Mouse (Mus musculus): Measurements from ENCODE around the gene Treml2. TPM values are rescaled to one million over a fixed set of nuclear protein-coding genes. Genes with fewer than 3 reads are reported as not detected.

Gene Treml2
- polyA plus RNA-seq, 1 experiment from 2014 or later: 0.54 TPM

- WGBS: 3% methylated on average over 6 of the region's 6 CpGs
- peak; percentile 75 for DNase-seq (ENCODE audit: low spot score)
- ATAC-seq: peak; percentile 49; the same call in 1 of the 2 replicates
Observed at GRCm38 (mm10) chr17:48336857-48337256, 37.6 kb downstream of the Treml2 start.

GRCm38 (mm10) chr17:48340267-48340666 is 41.0 kb downstream of the Treml2 start:
- Histone ChIP-seq H3K36me3 (ENCODE audit: insufficient read depth, low read length) (no peaks in the 10 kb centered on the region), H3K9me3 (ENCODE audit: low read length) (no peaks in the 10 kb centered on the region), H3K4me2 (replicated peaks; ENCODE audit: low read depth, low read length) (no peak overlapping the region), H3K27ac (ENCODE audit: low read length) (no peak overlapping the region), H3K4me3 (ENCODE audit: low read depth, low read length) (no peak overlapping the region), H3K27me3 (replicated peaks; ENCODE audit: insufficient read depth, low read length) (no peaks in the 10 kb centered on the region), H3K9ac (replicated peaks; ENCODE audit: low read depth) (no peak overlapping the region), H3K4me1 (ENCODE audit: insufficient read depth, low read depth, low read length) (no peaks in the 10 kb centered on the region)
- DNase-seq (ENCODE audit: low spot score) (no peak), ATAC-seq (no peak)
- 62% methylated on average over 1 of the region's 1 CpGs for WGBS
- TF ChIP-seq EP300 (IDR thresholded peaks at IDR 0.05) (no peak), CTCF (IDR thresholded peaks at IDR 0.05) (no peak)

More at GRCm38 (mm10) chr17:48336857-48337256, 37.6 kb downstream of the Treml2 start:
- Histone ChIP-seq H3K4me2 (replicated peaks; ENCODE audit: low read depth, low read length) (no peak overlapping the region), H3K9me3 (ENCODE audit: low read length) (no peaks in the 10 kb centered on the region), H3K4me3 (ENCODE audit: low read depth, low read length) (no peak overlapping the region), H3K4me1 (ENCODE audit: insufficient read depth, low read depth, low read length) (no peaks in the 10 kb centered on the region), H3K27ac (ENCODE audit: low read length) (no peak overlapping the region), H3K36me3 (ENCODE audit: insufficient read depth, low read length) (no peaks in the 10 kb centered on the region), H3K27me3 (replicated peaks; ENCODE audit: insufficient read depth, low read length) (no peaks in the 10 kb centered on the region), H3K9ac (replicated peaks; ENCODE audit: low read depth) (no peak overlapping the region)
- TF ChIP-seq EP300 (IDR thresholded peaks at IDR 0.05) (no peak), CTCF (IDR thresholded peaks at IDR 0.05) (peak; percentile 87)

GRCm38 (mm10) chr17:48341947-48342346 is 42.6 kb downstream of the Treml2 start:
- no peak for ATAC-seq
- H3K36me3 ChIP-seq (ENCODE audit: insufficient read depth, low read length): no peaks in the 10 kb centered on the region
- WGBS: 64% methylated on average over 3 of the region's 3 CpGs

GRCm38 (mm10) chr17:48343065-48343464 is 43.8 kb downstream of the Treml2 start:
- TF ChIP-seq CTCF (IDR thresholded peaks at IDR 0.05) (no peak), EP300 (IDR thresholded peaks at IDR 0.05) (no peak)
- no peak overlapping the region for H3K4me3 ChIP-seq (ENCODE audit: low read depth, low read length)
- 79% methylated on average over 2 of the region's 2 CpGs for WGBS
- no peaks in the 10 kb centered on the region for H3K9me3 ChIP-seq (ENCODE audit: low read length)
- no peak overlapping the region for H3K4me2 ChIP-seq (replicated peaks; ENCODE audit: low read depth, low read length)
- DNase-seq (ENCODE audit: low spot score) (no peak), ATAC-seq (no peak)
- H3K9ac ChIP-seq (replicated peaks; ENCODE audit: low read depth): no peak overlapping the region
- H3K27ac ChIP-seq (ENCODE audit: low read length): no peak overlapping the region
- no peaks in the 10 kb centered on the region for H3K27me3 ChIP-seq (replicated peaks; ENCODE audit: insufficient read depth, low read length)
- no peaks in the 10 kb centered on the region for H3K4me1 ChIP-seq (ENCODE audit: insufficient read depth, low read depth, low read length)
- no peaks in the 10 kb centered on the region for H3K36me3 ChIP-seq (ENCODE audit: insufficient read depth, low read length)

More at GRCm38 (mm10) chr17:48341947-48342346, 42.6 kb downstream of the Treml2 start:
- no peak for DNase-seq (ENCODE audit: low spot score)
- H3K27me3 ChIP-seq (replicated peaks; ENCODE audit: insufficient read depth, low read length): no peaks in the 10 kb centered on the region
- TF ChIP-seq EP300 (IDR thresholded peaks at IDR 0.05) (no peak), CTCF (IDR thresholded peaks at IDR 0.05) (no peak)
- H3K4me3 ChIP-seq (ENCODE audit: low read depth, low read length): no peak overlapping the region
- no peak overlapping the region for H3K9ac ChIP-seq (replicated peaks; ENCODE audit: low read depth)
- no peak overlapping the region for H3K4me2 ChIP-seq (replicated peaks; ENCODE audit: low read depth, low read length)
- H3K9me3 ChIP-seq (ENCODE audit: low read length): no peaks in the 10 kb centered on the region
- H3K27ac ChIP-seq (ENCODE audit: low read length): no peak overlapping the region
- no peaks in the 10 kb centered on the region for H3K4me1 ChIP-seq (ENCODE audit: insufficient read depth, low read depth, low read length)

GRCm38 (mm10) chr17:48345824-48346223 is 46.5 kb downstream of the Treml2 start:
- 81% methylated on average over 4 of the region's 4 CpGs for WGBS
- H3K27me3 ChIP-seq (replicated peaks; ENCODE audit: insufficient read depth, low read length): no peaks in the 10 kb centered on the region
- no peaks in the 10 kb centered on the region for H3K9me3 ChIP-seq (ENCODE audit: low read length)
- H3K4me1 ChIP-seq (ENCODE audit: insufficient read depth, low read depth, low read length): no peaks in the 10 kb centered on the region
- TF ChIP-seq EP300 (IDR thresholded peaks at IDR 0.05) (no peak), CTCF (IDR thresholded peaks at IDR 0.05) (no peak)
- H3K27ac ChIP-seq (ENCODE audit: low read length): no peak overlapping the region
- H3K36me3 ChIP-seq (ENCODE audit: insufficient read depth, low read length): no peaks in the 10 kb centered on the region
- no peak for DNase-seq (ENCODE audit: low spot score)
- H3K4me2 ChIP-seq (replicated peaks; ENCODE audit: low read depth, low read length): no peak overlapping the region
- ATAC-seq: no peak
- H3K4me3 ChIP-seq (ENCODE audit: low read depth, low read length): no peak overlapping the region
- no peak overlapping the region for H3K9ac ChIP-seq (replicated peaks; ENCODE audit: low read depth)

- no peak for TF ChIP-seq CTCF (IDR thresholded peaks at IDR 0.05)
- TF ChIP-seq EP300 (IDR thresholded peaks at IDR 0.05): no peak
- WGBS: 52% methylated on average over 5 of the region's 5 CpGs
- DNase-seq (ENCODE audit: low spot score): peak; percentile 66
Observed at GRCm38 (mm10) chr17:48346231-48346630, 46.9 kb downstream of the Treml2 start, which contains the start of gene Trem2. Trem2 (plus strand) TSS chr17:48346401.

GRCm38 (mm10) chr17:48346834-48347233 is 47.5 kb downstream of the Treml2 start:
- no peaks in the 10 kb centered on the region for H3K9me3 ChIP-seq (ENCODE audit: low read length)
- 48% methylated on average over 4 of the region's 4 CpGs for WGBS
- TF ChIP-seq CTCF (IDR thresholded peaks at IDR 0.05) (no peak), EP300 (IDR thresholded peaks at IDR 0.05) (no peak)

More at GRCm38 (mm10) chr17:48346231-48346630, 46.9 kb downstream of the Treml2 start, which contains the start of gene Trem2:
- Histone ChIP-seq H3K9me3 (ENCODE audit: low read length) (no peaks in the 10 kb centered on the region), H3K27me3 (replicated peaks; ENCODE audit: insufficient read depth, low read length) (no peaks in the 10 kb centered on the region), H3K9ac (replicated peaks; ENCODE audit: low read depth) (no peak within 1 kb of the TSS), H3K4me3 (ENCODE audit: low read depth, low read length) (no peak within 1 kb of the TSS), H3K4me1 (ENCODE audit: insufficient read depth, low read depth, low read length) (no peaks in the 10 kb centered on the region), H3K36me3 (ENCODE audit: insufficient read depth, low read length) (no peaks in the 10 kb centered on the region), H3K4me2 (replicated peaks; ENCODE audit: low read depth, low read length) (no peak within 1 kb of the TSS), H3K27ac (ENCODE audit: low read length) (no peak within 1 kb of the TSS)
- ATAC-seq: peak; percentile 78

More at GRCm38 (mm10) chr17:48346834-48347233, 47.5 kb downstream of the Treml2 start:
- Histone ChIP-seq H3K36me3 (ENCODE audit: insufficient read depth, low read length) (no peaks in the 10 kb centered on the region), H3K4me2 (replicated peaks; ENCODE audit: low read depth, low read length) (no peak overlapping the region), H3K27ac (ENCODE audit: low read length) (no peak overlapping the region), H3K4me1 (ENCODE audit: insufficient read depth, low read depth, low read length) (no peaks in the 10 kb centered on the region), H3K9ac (replicated peaks; ENCODE audit: low read depth) (no peak overlapping the region), H3K27me3 (replicated peaks; ENCODE audit: insufficient read depth, low read length) (no peaks in the 10 kb centered on the region), H3K4me3 (ENCODE audit: low read depth, low read length) (no peak overlapping the region)
- no peak; the same call in 1 of the 2 replicates for ATAC-seq
- no peak for DNase-seq (ENCODE audit: low spot score)

All from lung, postnatal 0 days (tissue).